Mouse (Mus musculus) kidney, adult 2 months (tissue): Measurements from ENCODE around the gene Ubxn2a.

Experiments
- CTCF ChIP-seq: fragments of 200-500 bp; conservative IDR thresholded peaks from 2 replicates; pipeline ENCODE4 v1.5.1; 2011; ENCODE audit warnings: low read depth, mild to moderate bottlenecking, control low read depth, low read length, moderate library complexity, mixed read lengths; ENCODE audit not compliant: insufficient read depth, insufficient read length
- POLR2A ChIP-seq: fragments of 200-500 bp; IDR thresholded peaks from one replicate; pipeline ENCODE4 v1.6.1; 2011; ENCODE audit warnings: low read depth, low read length, control low read depth

DNA sequence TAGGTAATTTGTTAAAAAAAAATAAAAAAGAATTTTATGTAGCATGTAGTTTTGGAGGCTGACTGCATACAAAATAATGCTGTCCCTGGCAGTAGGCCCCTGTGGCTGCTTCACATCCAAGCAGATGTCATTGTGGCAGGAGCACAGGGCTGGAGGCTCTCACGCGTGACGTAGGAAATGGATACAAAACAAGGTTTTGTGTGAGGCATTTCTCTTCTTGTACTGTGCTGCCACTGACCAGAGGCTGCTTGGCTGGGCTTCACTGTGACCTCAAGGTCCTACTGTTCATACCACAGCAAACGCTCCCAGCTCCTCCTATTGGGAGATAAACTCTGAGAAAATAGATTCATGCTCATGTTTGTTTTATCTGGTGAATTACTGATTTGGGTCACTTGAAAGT is 45.7 kb upstream of the Ubxn2a start:
- no peak for TF ChIP-seq CTCF
- no peak for TF ChIP-seq POLR2A
